Mouse (Mus musculus): Measurements from ENCODE around the gene Fbxl7. TPM values are rescaled to one million over a fixed set of nuclear protein-coding genes. Genes with fewer than 3 reads are reported as not detected.

Fbxl7 gene
- total and polyA plus RNA-seq, 2 experiments = 0.70 to 1.8 TPM

- TF ChIP-seq POLR2A (IDR thresholded peaks at IDR 0.05; ENCODE audit: extremely low read depth, insufficient read depth, low read length) (no peak), CTCF (IDR thresholded peaks at IDR 0.05; ENCODE audit: low read depth, low read length) (no peak)
Observed at GRCm38 (mm10) chr15:26715635-26716034, 179.7 kb downstream of the Fbxl7 start.

GRCm38 (mm10) chr15:26712271-26712670, 183.1 kb downstream of the Fbxl7 start:
- Histone ChIP-seq H3K9ac (ENCODE audit: low read depth, low read length) (no peak overlapping the region), H3K27ac (replicated peaks; ENCODE audit: insufficient read depth, low read depth, low read length) (no peak overlapping the region), H3K36me3 (ENCODE audit: control insufficient read depth, insufficient read depth, low read length) (no peaks in the 10 kb centered on the region), H3K4me3 (ENCODE audit: insufficient read depth, low read depth, low read length) (no peak overlapping the region), H3K4me1 (ENCODE audit: control insufficient read depth, insufficient read depth, low read length) (no peaks in the 10 kb centered on the region), H3K79me2 (ENCODE audit: control insufficient read depth, insufficient read depth, low read length) (no peaks in the 10 kb centered on the region), H3K27me3 (ENCODE audit: control insufficient read depth, insufficient read depth, low read length) (no peaks in the 10 kb centered on the region)
- WGBS = 78% methylated on average over 7 of the region's 7 CpGs
- no peak for DNase-seq (ENCODE audit: extremely low read depth, low read depth, low spot score)
- TF ChIP-seq POLR2A (IDR thresholded peaks at IDR 0.05; ENCODE audit: extremely low read depth, insufficient read depth, low read length) (no peak), CTCF (IDR thresholded peaks at IDR 0.05; ENCODE audit: low read depth, low read length) (no peak)

More at GRCm38 (mm10) chr15:26715635-26716034, 179.7 kb downstream of the Fbxl7 start:
- H3K9ac ChIP-seq (ENCODE audit: low read depth, low read length) = no peak overlapping the region
- no peak overlapping the region for H3K4me3 ChIP-seq (ENCODE audit: insufficient read depth, low read depth, low read length)
- DNase-seq (ENCODE audit: extremely low read depth, low read depth, low spot score) = no peak
- 77% methylated on average over 5 of the region's 5 CpGs for WGBS
- no peaks in the 10 kb centered on the region for H3K79me2 ChIP-seq (ENCODE audit: control insufficient read depth, insufficient read depth, low read length)
- H3K4me1 ChIP-seq (ENCODE audit: control insufficient read depth, insufficient read depth, low read length) = no peaks in the 10 kb centered on the region; the same call in 1 of the 2 replicates
- H3K27ac ChIP-seq (replicated peaks; ENCODE audit: insufficient read depth, low read depth, low read length) = no peak overlapping the region
- no peaks in the 10 kb centered on the region for H3K27me3 ChIP-seq (ENCODE audit: control insufficient read depth, insufficient read depth, low read length)
- H3K36me3 ChIP-seq (ENCODE audit: control insufficient read depth, insufficient read depth, low read length) = no peaks in the 10 kb centered on the region

DNA sequence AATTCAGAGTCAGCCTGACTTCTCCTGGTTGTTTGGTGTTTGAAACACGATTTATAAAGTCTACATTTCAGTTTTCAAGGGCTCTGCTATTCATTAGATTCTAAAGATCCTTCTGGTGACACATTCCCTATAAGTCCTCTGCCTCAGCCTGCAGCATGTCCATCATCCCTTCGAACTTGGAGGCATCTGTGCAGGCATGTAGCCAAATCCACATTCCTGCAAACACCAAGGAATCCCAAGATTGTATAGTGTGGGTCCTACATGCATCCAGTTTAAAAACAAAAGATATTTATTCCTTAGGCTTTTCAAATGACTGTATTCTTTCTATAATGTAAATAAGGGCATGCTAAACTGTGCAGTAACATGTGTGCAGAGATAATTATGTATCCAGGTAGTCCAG, 190.4 kb downstream of the Fbxl7 start:
- H3K27ac ChIP-seq (replicated peaks; ENCODE audit: insufficient read depth, low read depth, low read length) = no peak overlapping the region
- H3K36me3 ChIP-seq (ENCODE audit: control insufficient read depth, insufficient read depth, low read length) = no peaks in the 10 kb centered on the region
- H3K9ac ChIP-seq (ENCODE audit: low read depth, low read length) = no peak overlapping the region
- no peak overlapping the region for H3K4me3 ChIP-seq (ENCODE audit: insufficient read depth, low read depth, low read length)
- TF ChIP-seq CTCF (IDR thresholded peaks at IDR 0.05; ENCODE audit: low read depth, low read length) (no peak), POLR2A (IDR thresholded peaks at IDR 0.05; ENCODE audit: extremely low read depth, insufficient read depth, low read length) (no peak)
- 45% methylated on average over 2 of the region's 2 CpGs for WGBS
- no peaks in the 10 kb centered on the region for H3K4me1 ChIP-seq (ENCODE audit: control insufficient read depth, insufficient read depth, low read length)
- no peaks in the 10 kb centered on the region for H3K27me3 ChIP-seq (ENCODE audit: control insufficient read depth, insufficient read depth, low read length)
- DNase-seq (ENCODE audit: extremely low read depth, low read depth, low spot score) = no peak
- no peaks in the 10 kb centered on the region for H3K79me2 ChIP-seq (ENCODE audit: control insufficient read depth, insufficient read depth, low read length)

GRCm38 (mm10) chr15:26703156-26703840, 192.1 kb downstream of the Fbxl7 start:
- no peak for DNase-seq (ENCODE audit: extremely low read depth, low read depth, low spot score)
- Histone ChIP-seq H3K9ac (ENCODE audit: low read depth, low read length) (no peak overlapping the region), H3K79me2 (ENCODE audit: control insufficient read depth, insufficient read depth, low read length) (no peaks in the 10 kb centered on the region), H3K36me3 (ENCODE audit: control insufficient read depth, insufficient read depth, low read length) (no peaks in the 10 kb centered on the region), H3K4me1 (ENCODE audit: control insufficient read depth, insufficient read depth, low read length) (no peaks in the 10 kb centered on the region), H3K27me3 (ENCODE audit: control insufficient read depth, insufficient read depth, low read length) (no peaks in the 10 kb centered on the region), H3K27ac (replicated peaks; ENCODE audit: insufficient read depth, low read depth, low read length) (no peak overlapping the region), H3K4me3 (ENCODE audit: insufficient read depth, low read depth, low read length) (no peak overlapping the region)
- no peak for TF ChIP-seq POLR2A (IDR thresholded peaks at IDR 0.05; ENCODE audit: extremely low read depth, insufficient read depth, low read length)
- TF ChIP-seq CTCF (IDR thresholded peaks at IDR 0.05; ENCODE audit: low read depth, low read length) = no peak
- WGBS = 78% methylated on average over 6 of the region's 6 CpGs

DNA sequence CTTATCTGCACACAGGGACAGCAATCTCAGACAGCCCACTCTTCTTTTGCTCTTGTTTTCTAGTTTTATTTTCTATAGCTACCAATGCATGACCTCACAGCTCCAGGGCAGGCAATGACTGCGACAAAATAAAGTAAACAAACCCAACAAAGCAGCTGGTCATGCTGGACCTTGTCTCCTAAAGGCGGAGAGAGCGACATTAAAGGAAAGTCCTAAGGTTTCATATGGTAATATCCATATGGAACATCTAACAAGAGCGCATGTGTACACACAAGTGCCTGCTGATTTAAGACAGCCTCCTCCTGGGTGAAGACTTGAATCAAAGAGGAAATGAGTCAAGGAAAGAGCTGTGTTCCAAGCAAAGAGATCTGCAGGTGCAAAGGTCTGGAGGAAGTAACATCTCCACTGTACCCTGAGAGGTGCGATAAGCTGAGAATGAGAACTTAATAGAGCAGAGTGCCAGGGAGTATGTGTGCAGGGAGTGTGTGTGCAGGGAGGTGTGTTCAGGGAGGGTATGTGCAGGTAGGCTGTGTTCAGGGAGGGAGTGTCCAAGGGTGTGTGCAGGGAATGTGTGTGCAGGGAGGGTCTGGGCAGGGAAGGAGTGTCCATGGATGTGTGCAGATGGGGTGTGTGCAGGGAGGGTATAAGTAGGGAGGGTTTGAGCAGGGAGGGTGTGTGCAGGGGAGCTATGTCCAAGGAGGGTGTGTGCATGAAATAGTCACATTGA, 193.3 kb downstream of the Fbxl7 start:
- Histone ChIP-seq H3K79me2 (ENCODE audit: control insufficient read depth, insufficient read depth, low read length) (no peaks in the 10 kb centered on the region), H3K4me1 (ENCODE audit: control insufficient read depth, insufficient read depth, low read length) (no peaks in the 10 kb centered on the region), H3K36me3 (ENCODE audit: control insufficient read depth, insufficient read depth, low read length) (no peaks in the 10 kb centered on the region), H3K27me3 (ENCODE audit: control insufficient read depth, insufficient read depth, low read length) (no peaks in the 10 kb centered on the region), H3K9ac (ENCODE audit: low read depth, low read length) (no peak overlapping the region), H3K4me3 (ENCODE audit: insufficient read depth, low read depth, low read length) (no peak overlapping the region), H3K27ac (replicated peaks; ENCODE audit: insufficient read depth, low read depth, low read length) (no peak overlapping the region)
- DNase-seq (ENCODE audit: extremely low read depth, low read depth, low spot score) = no peak
- no peak for TF ChIP-seq POLR2A (IDR thresholded peaks at IDR 0.05; ENCODE audit: extremely low read depth, insufficient read depth, low read length)
- no peak for TF ChIP-seq CTCF (IDR thresholded peaks at IDR 0.05; ENCODE audit: low read depth, low read length)
- WGBS = 56% methylated on average over 5 of the region's 5 CpGs

- Histone ChIP-seq H3K4me3 (ENCODE audit: insufficient read depth, low read depth, low read length) (no peak overlapping the region), H3K4me1 (ENCODE audit: control insufficient read depth, insufficient read depth, low read length) (no peaks in the 10 kb centered on the region), H3K36me3 (ENCODE audit: control insufficient read depth, insufficient read depth, low read length) (no peaks in the 10 kb centered on the region), H3K79me2 (ENCODE audit: control insufficient read depth, insufficient read depth, low read length) (no peaks in the 10 kb centered on the region), H3K27ac (replicated peaks; ENCODE audit: insufficient read depth, low read depth, low read length) (no peak overlapping the region), H3K9ac (ENCODE audit: low read depth, low read length) (no peak overlapping the region), H3K27me3 (ENCODE audit: control insufficient read depth, insufficient read depth, low read length) (no peaks in the 10 kb centered on the region)
- TF ChIP-seq CTCF (IDR thresholded peaks at IDR 0.05; ENCODE audit: low read depth, low read length) (no peak), POLR2A (IDR thresholded peaks at IDR 0.05; ENCODE audit: extremely low read depth, insufficient read depth, low read length) (no peak)
- WGBS = 83% methylated on average over 3 of the region's 3 CpGs
- DNase-seq (ENCODE audit: extremely low read depth, low read depth, low spot score) = no peak
Observed at GRCm38 (mm10) chr15:26693075-26693474, 202.3 kb downstream of the Fbxl7 start.

Measured in liver, adult 2 months (tissue).